Mouse (Mus musculus): ENCODE results near the gene Ddx58.
A peak's percentile ranks its signal among the peaks of the same experiment; 100 is the strongest.

Ddx58 gene

DNA sequence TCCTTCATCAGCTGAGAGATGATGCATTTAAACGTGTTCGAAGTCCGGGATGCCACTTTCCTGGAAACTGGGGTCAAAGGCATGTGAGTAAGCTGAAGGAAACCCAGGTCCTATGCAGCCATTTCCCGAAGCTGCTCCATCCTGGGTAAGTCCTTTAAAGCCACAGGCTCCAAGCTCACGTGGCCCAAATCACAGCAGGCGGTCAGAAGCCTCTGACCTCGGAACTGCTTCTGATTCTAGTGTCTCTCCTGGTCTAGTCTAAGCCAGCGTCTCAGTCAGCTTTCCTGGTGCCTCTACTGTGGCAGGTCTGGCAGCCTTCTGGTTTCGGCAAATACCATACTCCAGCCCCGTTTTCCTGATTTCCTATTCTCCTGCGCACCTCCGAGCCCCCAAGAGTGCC is 19.2 kb downstream of the Ddx58 start:
- H3K36me3 ChIP-seq (ENCODE audit: control insufficient read depth, insufficient read depth, low read length, poor library complexity, severe bottlenecking): peaks cover 32% of the 10 kb centered on the region
- no peak for DNase-seq (ENCODE audit: low read depth, low spot score)
- H3K27me3 ChIP-seq (ENCODE audit: control insufficient read depth, insufficient read depth, low read length, poor library complexity, severe bottlenecking): no peaks in the 10 kb centered on the region

DNA sequence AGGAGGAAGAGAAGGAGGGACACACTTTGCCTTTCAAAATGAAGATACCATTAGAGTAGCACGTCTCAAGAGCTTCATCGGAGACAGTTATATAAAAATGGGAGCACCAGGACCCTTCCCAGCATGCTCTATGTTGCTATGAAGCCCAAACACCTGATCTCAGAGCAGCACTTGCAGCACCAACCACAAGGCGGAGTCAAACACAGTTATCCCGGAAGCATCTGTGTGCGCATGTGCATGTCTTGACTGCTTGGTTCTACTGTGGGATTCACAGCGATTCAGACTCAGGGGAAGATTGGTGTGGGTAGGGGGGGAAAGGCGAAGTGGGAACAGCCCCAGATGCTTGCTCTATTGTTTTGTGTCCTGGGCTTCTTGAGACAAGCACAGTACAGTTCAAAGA is 21.2 kb downstream of the Ddx58 start:
- peak; percentile 72 for DNase-seq (ENCODE audit: low read depth, low spot score)
- peaks cover 29% of the 10 kb centered on the region for H3K36me3 ChIP-seq (ENCODE audit: control insufficient read depth, insufficient read depth, low read length, poor library complexity, severe bottlenecking)
- H3K27me3 ChIP-seq (ENCODE audit: control insufficient read depth, insufficient read depth, low read length, poor library complexity, severe bottlenecking): no peaks in the 10 kb centered on the region

DNA sequence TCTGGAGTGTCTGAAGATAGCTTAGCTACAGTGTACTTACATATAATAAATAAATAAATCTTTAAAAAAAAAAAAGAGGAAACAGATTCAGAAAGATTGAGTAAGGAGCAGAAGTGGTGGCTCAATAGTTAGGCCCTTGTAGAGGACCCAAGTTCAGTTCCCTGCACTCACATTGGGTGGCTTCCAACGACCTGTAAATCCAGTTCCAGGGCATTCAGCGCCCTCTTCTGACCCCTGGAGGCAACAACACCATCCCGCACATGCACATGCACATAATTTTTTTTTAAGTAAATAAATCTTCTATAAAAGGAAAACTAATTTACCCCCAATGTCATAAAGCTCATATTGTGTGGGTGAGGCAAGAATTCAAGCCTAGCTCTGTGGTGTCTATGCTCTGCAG is 21.7 kb downstream of the Ddx58 start:
- H3K27me3 ChIP-seq (ENCODE audit: control insufficient read depth, insufficient read depth, low read length, poor library complexity, severe bottlenecking): no peaks in the 10 kb centered on the region
- peak; percentile 36 for DNase-seq (ENCODE audit: low read depth, low spot score)
- H3K36me3 ChIP-seq (ENCODE audit: control insufficient read depth, insufficient read depth, low read length, poor library complexity, severe bottlenecking): peaks cover 29% of the 10 kb centered on the region

GRCm38 (mm10) chr4:40212177-40212576 is 27.5 kb downstream of the Ddx58 start:
- Histone ChIP-seq H3K27me3 (ENCODE audit: control insufficient read depth, insufficient read depth, low read length, poor library complexity, severe bottlenecking) (no peaks in the 10 kb centered on the region), H3K36me3 (ENCODE audit: control insufficient read depth, insufficient read depth, low read length, poor library complexity, severe bottlenecking) (peaks cover 22% of the 10 kb centered on the region)
- no peak for DNase-seq (ENCODE audit: low read depth, low spot score)

DNA sequence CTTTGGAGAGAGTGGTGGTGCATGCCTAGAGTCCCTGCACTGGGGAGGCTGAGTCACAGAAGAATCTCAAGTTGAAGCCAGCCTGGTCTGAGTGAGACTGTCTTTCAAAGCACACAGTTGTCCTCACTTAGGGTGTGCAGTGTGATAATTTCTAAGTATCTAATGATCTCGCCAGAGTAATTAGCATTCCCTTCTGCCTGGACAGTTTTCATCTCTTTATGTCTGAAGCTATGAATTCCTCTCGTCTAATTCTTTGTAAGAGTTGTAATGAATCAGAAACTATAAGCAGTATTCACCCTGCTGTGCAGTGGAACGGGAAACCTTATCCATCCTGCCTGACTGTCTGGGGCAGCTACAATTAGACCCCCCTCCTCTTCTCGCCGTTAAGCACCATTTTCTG is 31.9 kb downstream of the Ddx58 start:
- DNase-seq (ENCODE audit: low read depth, low spot score): no peak
- no peaks in the 10 kb centered on the region for H3K27me3 ChIP-seq (ENCODE audit: control insufficient read depth, insufficient read depth, low read length, poor library complexity, severe bottlenecking)
- H3K36me3 ChIP-seq (ENCODE audit: control insufficient read depth, insufficient read depth, low read length, poor library complexity, severe bottlenecking): peaks cover 16% of the 10 kb centered on the region

GRCm38 (mm10) chr4:40205231-40205903 is 34.3 kb downstream of the Ddx58 start:
- Histone ChIP-seq H3K27me3 (ENCODE audit: control insufficient read depth, insufficient read depth, low read length, poor library complexity, severe bottlenecking) (no peaks in the 10 kb centered on the region), H3K36me3 (ENCODE audit: control insufficient read depth, insufficient read depth, low read length, poor library complexity, severe bottlenecking) (peaks cover 12% of the 10 kb centered on the region)
- DNase-seq (ENCODE audit: low read depth, low spot score): no peak

GRCm38 (mm10) chr4:40204374-40204773 is 35.3 kb downstream of the Ddx58 start:
- peaks cover 6% of the 10 kb centered on the region for H3K36me3 ChIP-seq (ENCODE audit: control insufficient read depth, insufficient read depth, low read length, poor library complexity, severe bottlenecking)
- no peaks in the 10 kb centered on the region for H3K27me3 ChIP-seq (ENCODE audit: control insufficient read depth, insufficient read depth, low read length, poor library complexity, severe bottlenecking)
- no peak for DNase-seq (ENCODE audit: low read depth, low spot score)

DNA sequence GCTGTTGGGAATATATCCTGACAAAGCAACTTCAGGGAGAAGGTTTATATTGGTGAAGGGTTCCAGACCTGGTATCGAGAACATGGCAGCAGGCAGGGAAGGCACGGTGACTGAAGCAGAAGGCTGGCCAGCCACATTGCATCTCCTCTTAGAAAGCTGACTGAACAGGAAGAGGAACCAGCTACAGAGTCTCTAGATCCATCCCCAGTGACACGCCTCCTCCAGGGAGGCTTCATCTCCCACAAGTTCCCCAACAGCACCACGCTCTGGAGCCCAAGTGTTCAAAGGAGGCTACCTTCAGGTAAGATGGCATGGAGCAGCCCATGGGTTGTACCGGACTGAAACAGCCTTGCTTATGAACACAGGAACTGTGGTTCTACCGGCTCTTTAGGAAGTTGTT is 37.4 kb downstream of the Ddx58 start:
- H3K36me3 ChIP-seq (ENCODE audit: control insufficient read depth, insufficient read depth, low read length, poor library complexity, severe bottlenecking): peaks cover 6% of the 10 kb centered on the region
- H3K27me3 ChIP-seq (ENCODE audit: control insufficient read depth, insufficient read depth, low read length, poor library complexity, severe bottlenecking): no peaks in the 10 kb centered on the region
- DNase-seq (ENCODE audit: low read depth, low spot score): peak; percentile 1

GRCm38 (mm10) chr4:40195336-40195735 is 44.3 kb downstream of the Ddx58 start:
- no peak for DNase-seq (ENCODE audit: low read depth, low spot score)
- no peaks in the 10 kb centered on the region; the same call in 1 of the 2 replicates for H3K36me3 ChIP-seq (ENCODE audit: control insufficient read depth, insufficient read depth, low read length, poor library complexity, severe bottlenecking)
- no peaks in the 10 kb centered on the region for H3K27me3 ChIP-seq (ENCODE audit: control insufficient read depth, insufficient read depth, low read length, poor library complexity, severe bottlenecking)

GRCm38 (mm10) chr4:40193461-40193860 is 46.2 kb downstream of the Ddx58 start:
- Histone ChIP-seq H3K27me3 (ENCODE audit: control insufficient read depth, insufficient read depth, low read length, poor library complexity, severe bottlenecking) (no peaks in the 10 kb centered on the region), H3K36me3 (ENCODE audit: control insufficient read depth, insufficient read depth, low read length, poor library complexity, severe bottlenecking) (peaks cover 2% of the 10 kb centered on the region)
- no peak for DNase-seq (ENCODE audit: low read depth, low spot score)

DNA sequence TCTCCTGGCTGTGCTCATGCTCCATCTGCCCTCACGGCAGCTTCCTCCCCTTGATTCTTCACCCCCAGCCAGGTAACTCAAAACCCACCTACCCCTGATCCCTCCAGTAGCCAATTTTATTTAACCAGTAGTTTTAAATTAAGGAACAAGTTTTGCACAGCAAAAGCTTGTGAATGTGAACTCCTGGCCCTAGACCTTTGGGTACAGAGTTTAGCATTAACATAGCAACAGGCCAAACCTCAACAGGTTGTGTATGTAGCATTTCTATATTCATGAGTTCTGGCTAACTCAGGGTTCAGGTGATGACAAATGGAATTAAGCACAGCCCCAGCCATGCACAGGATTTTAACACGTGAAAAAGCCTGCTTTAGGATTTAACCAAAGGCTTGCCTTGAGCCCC is 47.4 kb downstream of the Ddx58 start:
- no peak for DNase-seq (ENCODE audit: low read depth, low spot score)
- peaks cover 2% of the 10 kb centered on the region for H3K36me3 ChIP-seq (ENCODE audit: control insufficient read depth, insufficient read depth, low read length, poor library complexity, severe bottlenecking)
- H3K27me3 ChIP-seq (ENCODE audit: control insufficient read depth, insufficient read depth, low read length, poor library complexity, severe bottlenecking): no peaks in the 10 kb centered on the region

- Histone ChIP-seq H3K36me3 (ENCODE audit: control insufficient read depth, insufficient read depth, low read length, poor library complexity, severe bottlenecking) (peaks cover 2% of the 10 kb centered on the region), H3K27me3 (ENCODE audit: control insufficient read depth, insufficient read depth, low read length, poor library complexity, severe bottlenecking) (no peaks in the 10 kb centered on the region)
- no peak for DNase-seq (ENCODE audit: low read depth, low spot score)
These were observed 51.7 kb downstream of the Ddx58 start for GRCm38 (mm10) chr4:40187956-40188355.

DNA sequence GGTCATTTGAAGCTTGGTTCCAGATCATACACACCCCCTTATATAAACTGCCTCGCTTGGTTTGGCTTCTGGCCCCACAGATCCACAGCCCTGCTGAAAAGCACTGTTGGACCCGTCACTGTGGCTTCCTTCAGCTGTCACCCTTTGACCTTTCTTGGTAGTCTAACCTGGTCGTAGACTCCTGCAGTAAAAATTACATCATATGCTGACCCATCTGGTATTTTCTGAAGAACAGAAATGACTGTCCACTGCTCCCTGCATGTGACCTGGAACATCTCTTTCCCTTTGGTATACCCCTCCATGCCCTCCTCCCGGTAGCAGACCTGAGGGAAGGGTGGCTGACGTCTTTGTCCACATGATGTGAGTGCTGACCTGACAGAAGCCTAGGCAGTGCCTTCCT is 55.2 kb downstream of the Ddx58 start:
- Histone ChIP-seq H3K36me3 (ENCODE audit: control insufficient read depth, insufficient read depth, low read length, poor library complexity, severe bottlenecking) (peaks cover 2% of the 10 kb centered on the region; the same call in 1 of the 2 replicates), H3K27me3 (ENCODE audit: control insufficient read depth, insufficient read depth, low read length, poor library complexity, severe bottlenecking) (no peaks in the 10 kb centered on the region)
- DNase-seq (ENCODE audit: low read depth, low spot score): no peak

GRCm38 (mm10) chr4:40183781-40184180 is 55.8 kb downstream of the Ddx58 start:
- no peak for DNase-seq (ENCODE audit: low read depth, low spot score)
- no peaks in the 10 kb centered on the region for H3K36me3 ChIP-seq (ENCODE audit: control insufficient read depth, insufficient read depth, low read length, poor library complexity, severe bottlenecking)
- H3K27me3 ChIP-seq (ENCODE audit: control insufficient read depth, insufficient read depth, low read length, poor library complexity, severe bottlenecking): no peaks in the 10 kb centered on the region

GRCm38 (mm10) chr4:40182651-40183320 is 56.8 kb downstream of the Ddx58 start:
- Histone ChIP-seq H3K27me3 (ENCODE audit: control insufficient read depth, insufficient read depth, low read length, poor library complexity, severe bottlenecking) (no peaks in the 10 kb centered on the region), H3K36me3 (ENCODE audit: control insufficient read depth, insufficient read depth, low read length, poor library complexity, severe bottlenecking) (no peaks in the 10 kb centered on the region)
- DNase-seq (ENCODE audit: low read depth, low spot score): peak; percentile 75

All from splenic B cell, adult 2 months (primary cell).